Mouse (Mus musculus) brain, embryonic 14.5 days (tissue): ENCODE results near the gene Tbc1d2.
"Not testable (repeated sequence)": the region's sequence is repeated elsewhere in the genome, so short reads cannot be mapped to it uniquely, and the experiment has no call there.

Experiments
- CTCF ChIP-seq: fragments of 200-500 bp; IDR thresholded peaks from 2 replicates; pipeline ENCODE4 v1.5.1; 2012; ENCODE audit warnings: inconsistent platforms, mild to moderate bottlenecking, moderate library complexity, borderline replicate concordance; ENCODE audit not compliant: insufficient read depth, insufficient read length; ENCODE audit errors: extremely low read depth
- POLR2A ChIP-seq: fragments of 200-500 bp; IDR thresholded peaks from 2 replicates; pipeline ENCODE4 v1.6.1; 2012; ENCODE audit warnings: mild to moderate bottlenecking, inconsistent platforms, borderline replicate concordance; ENCODE audit not compliant: poor library complexity, insufficient read depth, insufficient read length, severe bottlenecking; ENCODE audit errors: extremely low read depth

DNA sequence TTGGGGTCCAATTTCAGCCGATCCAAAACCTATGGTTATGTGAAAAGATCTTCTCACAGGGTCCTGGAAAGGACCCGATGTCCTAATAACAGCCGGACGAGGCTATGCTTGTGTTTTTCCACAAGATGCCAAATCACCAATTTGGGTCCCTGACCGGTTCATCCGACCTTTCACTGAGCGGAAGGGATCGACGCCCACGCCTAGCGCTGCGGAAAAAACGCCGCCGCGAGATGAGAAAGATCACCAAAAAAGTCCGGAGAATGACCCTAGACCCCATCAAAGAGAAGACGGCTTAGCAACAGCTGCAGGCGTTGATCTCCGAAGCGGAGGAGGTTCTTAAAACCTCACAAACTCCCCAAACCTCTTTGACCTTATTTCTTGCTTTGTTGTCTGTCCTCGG lies 68.4 kb downstream of the Tbc1d2 start:
- not testable (repeated sequence) for TF ChIP-seq CTCF, POLR2A
